Mouse (Mus musculus) lung, postnatal 0 days (tissue): Measurements from ENCODE around the gene Calhm5.

ENCODE experiments used
- CTCF ChIP-seq: IDR thresholded peaks from 2 replicates; pipeline ENCODE4 v1.5.1; 2016; ENCODE audit warnings: antibody characterized with exemption, mild to moderate bottlenecking
- EP300 ChIP-seq: IDR thresholded peaks from 2 replicates; pipeline ENCODE4 v1.6.1; 2016; ENCODE audit warnings: antibody characterized with exemption, mild to moderate bottlenecking, control low read depth

GRCm38 (mm10) chr10:34128391-34128790 is 32.1 kb upstream of the Calhm5 start:
- no peak for TF ChIP-seq EP300
- TF ChIP-seq CTCF = no peak
